Mouse (Mus musculus): ENCODE data around the gene Lyl1.

DNA sequence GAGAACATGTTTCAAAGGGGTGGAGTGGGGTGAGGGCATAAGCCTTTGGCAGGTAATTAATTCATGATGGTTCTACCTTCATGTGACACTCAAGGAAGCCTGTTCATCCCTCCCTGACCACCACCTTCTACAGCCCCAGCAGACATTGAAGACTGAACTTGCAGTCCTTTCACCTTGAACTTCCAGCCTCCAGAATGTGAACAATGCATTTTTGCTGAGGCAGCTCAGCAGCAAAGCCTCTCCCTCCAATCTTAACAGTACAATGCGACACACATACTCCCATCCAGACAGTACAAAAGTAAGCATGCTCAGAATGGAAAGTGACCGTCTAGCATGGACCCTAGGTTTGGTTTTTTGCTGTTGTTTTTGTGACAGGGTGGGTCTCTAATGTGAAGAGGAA lies 19.8 kb upstream of the Lyl1 start:
- TF ChIP-seq CTCF (IDR thresholded peaks at IDR 0.05; ENCODE audit: extremely low read depth, insufficient read length, insufficient replicate concordance, low read depth, low read length) = no peak
- TF ChIP-seq POLR2A (IDR thresholded peaks at IDR 0.05; ENCODE audit: low read depth, low read length) = no peak
